Mouse (Mus musculus) gastrocnemius, adult 18-20 months (tissue): ENCODE measurements around the gene Tedc1. TPM values are rescaled to one million over a fixed set of nuclear protein-coding genes. Genes with fewer than 3 reads are reported as not detected.

Experiments used
- DNase-seq: peaks from one replicate; pipeline ENCODE4 v3.0.0; 2021; ENCODE audit warnings: low spot score
- total RNA-seq, 2 experiments: library from RNA; stranded (reverse); gene quantifications; 2 replicates each; pipeline ENCODE4 v1.2.3; 2021

Tedc1 gene
- total RNA-seq, 2 experiments from 2014 or later = not detected

DNA sequence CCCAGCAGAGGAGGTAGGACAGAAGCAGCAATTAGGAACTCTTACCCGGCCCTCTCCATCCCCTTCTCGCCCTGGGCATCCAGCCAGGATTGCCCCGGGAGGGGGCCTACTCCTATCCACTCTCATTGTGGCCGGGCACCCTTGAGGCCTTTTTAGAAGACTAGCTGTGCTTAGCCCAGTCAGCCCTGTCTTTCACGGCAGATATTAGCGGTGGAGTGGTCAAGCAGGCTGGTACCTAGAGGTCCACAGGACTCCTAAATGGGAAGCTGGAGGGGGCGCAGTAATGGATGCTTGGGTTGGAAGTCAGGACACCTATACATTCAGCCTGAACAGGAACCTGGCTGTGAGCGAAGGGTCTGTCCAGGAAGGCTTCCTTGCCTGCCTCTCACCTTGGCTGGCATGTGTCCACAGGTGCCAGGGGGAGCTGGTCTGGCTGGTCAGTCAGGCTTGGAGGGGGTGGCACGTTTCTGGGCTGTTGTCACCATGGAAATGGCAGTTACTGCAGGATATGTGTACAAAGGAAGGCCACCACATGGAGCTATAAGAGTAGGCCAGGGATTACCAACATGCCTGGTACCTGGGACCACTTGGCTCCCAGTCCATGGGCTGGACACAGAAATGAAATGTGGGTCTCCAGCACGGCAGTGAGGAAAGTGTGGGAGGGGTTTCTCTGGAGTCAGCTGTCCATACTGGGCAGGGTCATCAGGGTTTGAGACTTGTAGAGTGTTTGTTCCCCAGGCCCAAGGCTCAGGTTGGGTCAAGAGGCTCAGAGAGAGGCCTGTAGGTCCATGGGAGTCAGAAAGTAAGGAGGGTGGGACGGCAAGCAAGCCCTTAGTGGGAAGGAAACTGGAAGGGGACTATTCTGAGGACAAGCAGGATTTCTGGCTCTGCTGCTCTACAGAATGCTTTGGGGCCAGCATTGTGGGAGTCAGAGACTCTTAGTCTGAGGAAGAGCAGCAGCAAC is 17.0 kb upstream of the Tedc1 start:
- DNase-seq = no peak

DNA sequence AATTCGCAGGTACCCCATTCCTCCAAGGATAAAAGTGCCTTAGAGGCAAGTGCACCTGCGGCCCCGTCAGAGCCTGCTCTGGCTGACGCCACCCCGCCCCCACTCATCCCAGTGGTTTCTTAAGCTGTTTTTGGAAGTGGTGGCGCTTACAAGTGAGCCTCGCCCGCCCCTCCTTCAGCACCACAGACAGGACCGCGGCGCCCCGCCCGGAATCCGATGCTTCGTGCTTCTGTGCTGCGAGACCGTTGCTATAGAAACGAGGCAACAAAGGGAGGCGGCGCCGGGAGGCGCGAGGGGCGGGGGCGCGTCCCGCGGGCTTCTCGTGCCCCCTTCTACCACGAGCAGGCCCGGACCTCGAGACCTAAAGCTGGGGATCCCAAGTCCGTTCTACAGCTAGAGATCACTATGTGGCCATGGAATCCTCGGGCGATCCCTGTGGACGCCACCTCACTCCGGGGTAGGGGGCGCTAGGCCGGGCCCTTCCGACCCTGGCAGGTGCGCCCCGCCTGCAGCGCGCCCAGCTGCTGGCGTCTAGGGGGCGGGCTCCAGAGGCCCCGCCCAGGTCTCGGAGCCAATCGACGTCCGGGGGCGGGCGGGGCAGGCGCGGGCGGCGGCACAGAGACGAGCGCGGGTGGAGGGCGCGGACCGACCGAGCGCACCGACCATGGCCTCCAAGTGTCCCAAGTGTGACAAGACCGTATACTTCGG is 16.2 kb upstream of the Tedc1 start, which contains the start of gene Crip2:
Crip2 (plus strand) TSS at position 329 of the 708 bp plus-strand sequence.
- DNase-seq = peak; percentile 83

DNA sequence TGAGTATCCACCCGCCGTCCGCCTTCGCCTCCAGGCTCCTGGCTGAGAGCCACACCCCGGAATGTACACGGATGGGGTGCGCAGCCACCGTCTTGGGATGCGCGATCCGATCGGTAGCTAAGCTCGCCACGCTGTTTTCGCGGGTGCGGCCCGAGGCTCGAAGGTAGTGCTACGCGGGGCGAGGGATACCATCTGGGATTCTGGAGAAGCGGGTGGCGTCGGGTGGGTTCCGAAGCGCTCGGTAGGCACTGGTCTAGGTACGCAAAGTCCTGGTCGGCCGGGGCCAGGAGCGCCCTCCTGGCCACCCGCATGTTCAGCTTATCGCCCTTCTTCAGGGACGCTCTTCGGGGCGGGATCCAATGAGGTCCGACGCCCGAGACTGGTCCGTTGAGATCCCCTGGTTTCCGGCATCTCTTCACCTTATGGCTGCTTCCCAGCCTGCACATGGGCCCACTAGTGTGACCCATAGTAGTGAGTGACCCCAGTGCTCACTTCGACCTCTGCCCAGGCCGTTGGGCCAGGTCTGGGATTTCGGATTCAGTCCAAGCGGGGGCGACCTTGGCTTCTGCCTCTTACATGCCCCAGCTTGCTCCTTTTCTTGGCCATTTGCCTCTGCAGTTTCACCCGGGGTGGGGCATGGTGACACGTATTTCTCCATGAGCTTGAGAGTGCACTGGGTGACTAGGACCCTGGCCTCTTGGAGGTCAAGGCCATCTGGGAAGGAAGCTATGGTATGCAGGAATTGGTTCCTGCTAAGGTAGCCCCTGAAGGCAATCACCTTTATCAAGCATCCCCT is 15.4 kb upstream of the Tedc1 start:
- DNase-seq = peak; percentile 36

DNA sequence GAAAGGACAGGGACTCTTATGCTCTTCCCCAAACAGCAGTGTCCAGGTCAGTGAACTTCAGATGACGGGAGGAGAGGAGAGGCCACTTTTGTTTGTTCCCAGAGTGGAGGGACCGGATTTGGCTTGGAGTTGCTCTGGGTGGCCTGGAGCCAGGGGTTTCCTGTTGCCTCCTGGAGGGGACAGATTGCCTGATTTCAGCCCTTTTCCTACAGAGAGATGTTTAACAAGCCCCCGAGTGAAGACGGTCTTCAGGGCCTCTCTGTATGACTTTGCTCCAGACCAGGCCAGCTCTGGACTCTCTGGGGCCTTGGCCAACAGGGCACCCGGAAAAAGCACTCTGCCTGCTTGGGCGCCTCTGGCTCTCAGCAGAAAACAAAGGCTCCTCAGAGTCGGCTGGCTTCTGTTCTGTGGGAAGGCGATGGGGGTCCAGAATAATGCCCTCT is 14.7 kb upstream of the Tedc1 start:
- peak; percentile 65 for DNase-seq

DNA sequence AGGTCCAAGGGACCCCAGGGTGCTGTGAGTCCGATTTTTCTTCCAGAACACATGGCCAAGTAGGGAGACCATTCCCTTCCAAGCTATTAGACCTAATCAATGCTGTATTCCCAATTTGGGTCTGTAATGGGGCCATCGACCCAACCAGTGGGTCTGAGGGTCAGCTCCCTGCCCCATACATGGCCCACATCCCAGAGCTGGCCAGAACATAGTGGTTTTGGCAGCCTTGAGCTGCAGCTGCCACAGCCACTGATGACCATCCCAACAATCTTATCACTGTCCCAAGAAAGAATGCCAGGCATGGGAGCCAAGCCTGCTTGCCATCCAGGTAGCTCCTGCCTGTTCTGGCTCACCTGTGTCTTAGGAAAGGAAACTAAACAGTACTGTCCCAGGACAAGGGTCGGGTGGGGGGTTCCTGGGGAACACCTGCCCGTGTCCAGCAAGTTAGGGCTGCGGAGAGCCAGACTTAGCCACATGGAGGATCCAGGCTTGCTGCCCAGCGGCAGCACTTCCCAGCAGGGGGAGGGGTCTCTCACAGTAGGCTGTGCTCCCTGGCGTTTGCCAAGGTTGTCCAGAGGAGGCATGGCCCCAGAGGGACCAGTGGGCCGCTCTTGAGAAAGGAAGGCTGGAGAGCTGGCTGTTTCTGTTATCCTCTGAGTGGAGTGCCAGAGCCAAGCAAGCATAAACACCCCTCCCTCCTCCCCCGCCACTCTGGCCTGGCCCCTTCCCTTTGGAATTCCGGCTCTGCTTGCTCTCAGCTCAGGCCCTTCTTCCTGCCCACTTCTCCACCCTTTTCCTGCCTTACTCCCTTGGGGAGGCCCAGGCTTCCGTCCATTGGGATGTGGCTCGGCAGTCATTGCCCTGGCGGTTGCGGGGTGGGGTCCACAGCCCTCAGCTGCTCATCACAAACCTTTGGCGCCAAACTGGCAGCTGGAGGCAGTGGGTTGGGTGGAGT is 13.9 kb upstream of the Tedc1 start:
- DNase-seq = peak; percentile 83

DNA sequence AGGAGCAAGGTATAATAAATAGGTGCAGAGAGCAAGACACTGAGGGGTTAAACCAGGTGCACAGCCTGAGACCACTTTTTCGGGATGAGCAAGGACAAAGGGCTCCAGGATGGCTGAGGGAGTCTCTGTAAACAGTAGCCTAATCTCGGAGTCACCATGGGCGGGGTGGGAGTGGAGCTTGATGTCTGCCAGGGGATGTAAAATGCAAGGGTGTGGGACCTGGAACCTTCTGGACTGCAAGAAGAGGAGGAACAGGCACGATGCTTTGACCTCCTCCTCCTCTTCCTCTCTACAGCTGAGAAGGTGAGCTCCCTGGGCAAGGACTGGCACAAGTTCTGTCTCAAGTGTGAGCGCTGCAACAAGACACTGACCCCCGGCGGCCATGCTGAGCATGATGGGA is 13.1 kb upstream of the Tedc1 start:
- peak; percentile 48 for DNase-seq

DNA sequence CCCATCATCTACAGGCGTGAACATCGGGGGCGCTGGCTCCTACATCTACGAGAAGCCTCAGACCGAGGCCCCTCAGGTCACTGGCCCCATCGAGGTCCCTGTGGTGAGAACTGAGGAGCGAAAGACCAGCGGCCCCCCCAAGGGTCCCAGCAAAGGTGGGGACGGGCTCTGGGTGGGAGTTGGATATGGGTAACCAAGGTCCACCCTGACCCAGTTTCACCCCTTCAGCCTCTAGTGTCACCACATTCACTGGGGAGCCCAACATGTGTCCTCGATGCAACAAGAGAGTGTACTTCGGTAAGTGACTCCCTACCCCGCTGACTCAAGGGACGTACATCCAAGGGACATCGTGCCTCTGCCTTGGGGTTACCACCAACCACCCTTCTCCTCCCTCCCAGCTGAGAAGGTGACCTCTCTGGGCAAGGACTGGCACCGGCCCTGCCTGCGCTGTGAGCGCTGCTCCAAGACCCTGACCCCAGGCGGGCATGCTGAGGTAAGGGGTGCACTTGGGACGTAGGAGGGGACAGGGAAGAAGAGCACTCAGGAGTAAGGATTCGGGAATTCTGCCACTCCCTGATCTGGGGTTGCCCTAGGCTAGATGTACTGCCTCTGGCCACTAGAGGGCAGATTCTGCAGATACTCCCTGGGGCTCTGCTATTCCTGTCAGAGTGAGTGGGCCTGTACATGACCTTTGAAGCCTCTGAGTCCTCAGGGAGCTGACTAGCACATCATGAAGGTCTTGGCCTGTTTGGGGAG is 12.0 kb upstream of the Tedc1 start:
- peak; percentile 58 for DNase-seq

DNA sequence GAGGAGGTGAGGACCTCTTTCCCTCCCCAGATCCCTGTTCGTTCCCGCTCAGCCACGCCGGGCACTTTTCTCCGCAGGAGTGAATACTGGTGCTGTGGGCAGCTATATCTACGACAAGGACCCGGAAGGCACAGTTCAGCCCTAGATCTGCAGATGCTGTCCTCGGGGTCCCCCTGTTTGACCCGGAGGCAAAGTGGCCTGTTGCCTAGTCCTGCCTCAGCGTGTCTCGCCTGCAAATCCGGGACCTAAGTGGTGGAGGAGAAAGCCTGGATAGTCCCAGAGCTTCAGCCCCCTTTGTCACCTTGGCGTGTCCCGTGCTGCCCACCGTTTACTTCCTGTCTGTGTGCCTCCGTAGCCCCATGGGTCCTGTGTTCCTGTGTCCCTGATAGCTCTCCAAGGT is 11.3 kb upstream of the Tedc1 start:
- DNase-seq = no peak

DNA sequence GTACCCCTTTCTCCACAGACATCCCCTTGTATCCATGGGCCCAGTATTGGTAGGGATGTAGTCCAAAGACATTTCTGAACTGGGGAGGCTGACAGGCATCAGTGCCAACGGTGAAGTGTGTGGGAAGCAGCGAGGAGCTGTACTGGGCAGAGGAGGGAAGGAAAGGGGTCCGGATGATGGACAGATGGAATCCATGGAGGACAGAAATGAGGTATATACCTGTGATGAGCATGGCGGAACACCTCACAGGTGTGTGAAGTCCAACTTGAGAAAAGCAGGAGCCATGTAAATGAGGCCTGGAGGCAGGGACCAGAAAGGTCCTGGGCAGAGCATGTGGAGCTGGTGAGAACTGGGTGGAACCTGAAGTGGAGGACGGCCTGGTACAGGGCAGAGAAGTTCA is 10.6 kb upstream of the Tedc1 start:
- DNase-seq = no peak

DNA sequence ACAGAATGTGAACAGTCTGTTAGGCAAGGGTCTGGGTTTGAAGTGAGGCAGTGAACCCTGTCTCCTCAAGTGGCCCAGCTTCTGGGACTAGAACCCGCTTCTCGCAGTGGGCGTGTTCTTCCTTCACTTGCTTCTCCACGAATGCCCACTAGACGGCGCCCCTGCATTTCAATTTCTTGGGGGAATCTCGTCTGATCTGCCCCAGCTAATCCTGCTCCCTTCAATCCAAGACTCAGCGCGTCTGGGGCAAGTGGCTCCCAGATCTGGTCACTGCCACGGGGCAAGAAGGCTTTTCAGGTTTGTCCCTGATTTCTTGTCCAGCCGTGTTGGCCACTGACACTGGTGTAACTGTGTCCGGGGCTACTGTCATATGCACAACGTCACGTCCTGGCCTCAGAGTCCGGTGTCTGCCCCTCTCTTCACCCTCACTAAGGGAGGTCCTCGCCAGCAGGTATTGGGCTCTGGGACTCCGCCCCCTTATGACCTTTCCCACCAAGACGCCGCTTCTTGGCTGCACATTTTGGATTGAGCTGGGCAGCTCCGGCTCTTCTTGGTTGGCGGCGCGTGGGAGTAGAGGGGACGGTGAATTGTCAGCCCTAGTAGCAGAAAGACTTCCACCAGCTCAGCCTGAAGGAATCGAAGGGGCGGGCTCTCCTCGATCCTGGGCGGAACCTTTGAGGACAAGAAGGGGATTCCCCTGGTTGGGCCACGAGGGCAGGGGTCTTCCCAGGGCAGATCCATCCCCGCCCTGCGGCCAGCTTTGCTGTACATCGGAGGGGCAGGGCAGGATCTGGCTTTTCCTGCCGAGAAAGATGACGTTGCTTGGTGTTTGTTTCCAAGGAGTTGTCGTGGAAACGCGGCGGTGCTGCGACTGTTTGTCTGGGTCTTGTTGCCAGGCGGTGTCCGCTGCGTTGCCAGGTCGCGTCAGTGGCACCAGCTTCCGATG is 9.8 kb upstream of the Tedc1 start, which contains the start of gene Crip1:
Crip1 (plus strand) TSS at position 205 of the 946 bp plus-strand sequence.
- DNase-seq = peak; percentile 90

DNA sequence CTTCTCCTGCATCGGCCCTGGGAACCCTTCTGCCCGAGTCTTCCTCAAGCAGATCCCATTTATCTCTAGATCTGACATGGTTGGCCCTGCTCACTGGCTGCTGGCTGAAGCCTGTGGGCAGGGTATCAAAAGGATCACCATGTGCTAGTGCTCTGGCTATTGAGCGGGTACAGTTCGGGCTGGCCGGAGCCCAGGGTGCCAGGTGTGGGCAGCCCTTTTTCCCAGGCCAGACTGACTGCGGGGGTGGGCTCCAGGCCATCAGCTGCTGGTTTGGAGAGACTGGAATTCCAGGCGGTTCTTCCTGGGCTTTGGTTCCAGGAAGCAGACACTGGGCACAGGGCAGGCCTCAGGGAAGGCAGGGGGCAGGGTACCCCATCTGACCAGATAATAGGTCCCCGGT is 8.7 kb upstream of the Tedc1 start:
- peak; percentile 75 for DNase-seq

DNA sequence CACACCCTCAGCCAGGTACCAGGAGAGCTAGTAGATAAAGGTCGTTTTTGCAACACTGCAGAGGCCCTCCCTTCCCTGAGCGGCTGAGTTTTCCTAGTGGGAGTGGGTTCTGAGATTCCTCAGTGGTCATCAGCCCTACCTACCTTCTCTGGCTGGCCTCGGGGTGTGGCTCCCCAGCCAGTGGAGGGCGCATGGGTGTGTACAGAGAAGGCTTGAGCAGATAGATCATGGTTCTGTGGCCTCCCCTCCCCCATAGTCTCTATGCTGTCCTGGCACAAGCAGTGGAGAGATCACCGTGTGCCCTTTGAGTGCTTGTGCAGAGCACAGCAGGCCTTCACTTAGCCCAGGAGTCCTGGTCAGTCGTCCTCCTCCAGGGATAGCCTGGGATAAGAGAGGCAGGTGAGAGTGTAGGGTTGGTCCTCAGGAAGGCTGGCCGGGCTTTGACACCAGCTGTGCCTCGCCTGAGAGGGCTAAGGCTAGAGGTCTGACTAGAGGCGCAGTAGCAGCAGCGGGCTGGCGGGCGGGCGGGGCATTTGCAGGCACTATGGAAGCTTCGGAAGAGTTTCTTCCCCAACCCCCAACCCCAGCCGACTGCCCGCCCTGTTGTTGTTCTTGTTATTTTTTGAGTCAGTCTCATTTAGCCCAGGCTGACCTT is 7.7 kb upstream of the Tedc1 start:
- peak; percentile 62 for DNase-seq

DNA sequence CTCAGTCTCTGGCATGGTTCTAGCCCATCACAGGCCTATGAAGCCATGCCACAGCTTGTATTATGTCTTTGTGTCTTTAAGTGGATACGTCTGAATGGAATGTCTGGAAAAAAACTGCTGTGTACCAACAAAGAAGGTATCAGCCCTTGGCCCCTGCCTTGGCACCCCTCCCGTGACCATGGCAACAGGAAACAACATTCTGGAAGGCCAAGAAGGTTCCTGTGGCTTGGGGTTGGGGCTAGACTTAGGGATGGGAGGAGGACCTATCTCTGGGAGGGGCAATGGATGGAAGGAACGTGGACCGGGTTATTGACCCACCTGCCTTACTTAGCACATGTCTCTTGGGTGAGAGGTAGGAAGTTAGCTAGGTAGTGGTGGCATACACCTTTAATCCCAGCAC is 6.9 kb upstream of the Tedc1 start:
- DNase-seq = no peak

DNA sequence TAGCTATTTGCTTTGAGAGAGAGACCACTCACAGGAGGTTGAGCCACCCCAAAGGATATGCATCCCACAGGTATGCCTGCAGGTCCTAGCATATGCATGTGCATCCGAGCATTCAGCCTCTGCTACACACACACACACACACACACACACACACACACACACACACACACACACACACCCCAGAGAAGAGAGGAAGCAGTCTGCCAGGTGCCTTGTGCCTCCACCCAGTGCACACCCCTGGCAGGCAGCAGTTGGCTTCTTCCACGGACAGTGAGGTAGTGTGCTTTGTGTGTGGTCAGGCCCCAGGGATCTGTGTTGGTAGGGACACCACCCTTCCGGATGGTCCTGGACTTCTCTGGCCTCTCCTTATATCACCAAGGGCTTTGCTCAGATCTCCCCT is 6.3 kb upstream of the Tedc1 start:
- no peak for DNase-seq

DNA sequence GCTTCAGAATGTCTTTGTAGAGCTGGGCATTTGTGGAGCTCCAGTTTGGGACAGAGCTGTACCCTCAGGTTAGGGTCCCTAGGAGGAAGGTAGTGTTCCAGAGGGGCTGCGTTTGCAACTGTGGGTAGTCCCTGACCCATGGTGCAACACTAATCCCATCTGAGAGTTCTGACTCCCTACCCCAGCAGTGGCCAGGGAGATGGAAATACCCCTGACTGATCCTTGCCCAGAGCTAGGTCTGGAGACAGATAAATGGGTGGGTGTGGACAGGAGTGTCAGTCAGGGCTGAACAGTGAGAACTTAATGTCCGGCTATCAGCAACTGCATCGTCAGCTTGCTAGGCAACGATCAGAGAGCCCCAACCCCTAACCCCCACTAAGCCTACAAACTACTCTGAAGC is 5.6 kb upstream of the Tedc1 start:
- DNase-seq = no peak

DNA sequence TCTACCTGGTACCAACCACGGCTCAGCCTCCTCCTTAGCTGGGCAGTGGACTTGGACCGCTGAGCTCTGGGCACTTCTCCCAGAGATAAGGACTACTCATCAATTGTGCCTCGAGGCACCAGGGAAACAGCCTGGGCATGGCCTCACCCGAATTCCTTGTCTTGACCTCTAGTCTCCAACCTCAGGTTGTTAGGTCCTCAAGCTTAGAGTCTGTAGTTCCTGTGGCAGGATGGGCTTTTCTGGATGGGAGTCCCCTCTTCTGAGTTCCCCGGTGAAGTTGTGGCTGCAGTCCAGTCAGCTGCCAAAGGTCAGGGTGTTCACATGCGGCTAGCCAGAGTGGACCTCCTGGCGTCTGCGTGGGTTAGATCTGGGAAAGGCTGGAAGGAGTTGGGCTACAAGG is 5.2 kb upstream of the Tedc1 start:
- no peak for DNase-seq

DNA sequence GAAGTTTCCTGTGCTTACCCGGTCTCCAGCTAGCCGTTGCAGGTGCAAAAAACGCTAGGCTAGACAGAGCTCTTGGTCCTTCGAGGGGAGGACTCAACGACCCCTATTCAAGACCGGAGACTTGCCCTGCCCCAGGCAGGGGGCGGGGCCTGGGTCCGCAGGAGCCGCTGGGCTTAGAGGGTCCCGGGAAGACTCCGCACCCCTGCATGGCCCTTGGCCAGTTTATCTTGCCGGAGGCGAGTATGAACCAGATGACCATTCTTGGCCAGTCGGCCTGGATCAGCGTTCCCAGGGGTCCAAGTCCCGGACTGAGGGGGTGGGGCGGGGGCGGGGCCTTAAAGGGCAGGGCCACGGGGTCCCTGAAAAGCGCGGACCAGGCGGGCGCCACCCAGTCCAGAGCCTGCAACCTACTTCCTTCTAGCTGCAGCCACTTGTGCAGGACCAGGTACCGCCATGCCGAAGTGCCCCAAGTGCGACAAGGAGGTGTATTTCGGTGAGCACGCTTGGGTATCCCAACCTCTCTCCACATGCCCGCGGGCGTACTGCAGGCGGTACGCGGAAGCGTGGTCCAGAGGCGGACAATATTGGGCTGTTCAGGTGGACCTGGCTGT is 4.5 kb upstream of the Tedc1 start:
- peak; percentile 69 for DNase-seq

DNA sequence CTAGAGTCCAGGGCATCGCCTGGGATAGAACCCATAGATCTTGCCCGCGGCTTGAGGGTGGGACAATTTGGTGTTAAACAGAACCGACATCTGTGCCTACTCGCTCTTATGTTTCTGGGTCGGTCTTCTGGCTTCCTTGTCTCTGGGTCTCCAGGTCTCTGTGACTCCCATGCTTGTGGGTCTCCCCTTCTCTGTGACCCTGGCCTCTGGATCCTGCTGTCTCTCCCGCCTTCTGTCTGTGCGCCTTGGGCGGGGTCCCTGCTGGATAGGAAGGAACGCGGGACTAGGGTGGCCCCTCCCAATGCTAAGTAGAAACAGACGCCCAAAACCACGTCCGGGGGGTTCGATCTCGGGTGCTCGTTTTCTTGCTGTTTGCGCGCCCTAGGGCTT is 4.0 kb upstream of the Tedc1 start:
- DNase-seq = peak; percentile 50
